In genomic region chrX:36129037-36129770, GRCm38 (mm10) we compare ENCODE assay signal across 9 mouse cellular contexts. TPM values are rescaled to one million over a fixed set of nuclear protein-coding genes. Genes with fewer than 3 reads are reported as not detected.
DNase-seq lines count a peak whose midpoint lies in the region; ATAC-seq and TF ChIP-seq lines count a peak whose summit lies in the region.
"Had no signal": no experiment of that assay in that cellular context is flagged by ENCODE, and none has a peak within 500 bp of the region (broad histone marks: within the 10 kb centered on the region; RNA-seq: fewer than 3 reads in every experiment).

No protein-coding gene starts in this region.

- no peaks in the 10 kb centered on the region for H3K9me3 ChIP-seq in intestine, postnatal 0 days (ENCODE audit: control insufficient read depth)
- H3K9me3 ChIP-seq in forebrain, embryonic 16.5 days (ENCODE audit: control insufficient read depth, low read length) = no peaks in the 10 kb centered on the region

- peak overlapping the region; percentile 46 for H3K4me3 ChIP-seq in bone marrow macrophage, adult 2 months (ENCODE audit: insufficient read depth, low read length)
- no peak overlapping the region for H3K4me3 ChIP-seq in intestine, postnatal 0 days (ENCODE audit: low read depth, low read length)
- no peak overlapping the region for H3K4me3 ChIP-seq in myocyte
- H3K4me3 ChIP-seq in forebrain, embryonic 16.5 days (replicated peaks; ENCODE audit: low read length) = no peak overlapping the region

- H3K27ac ChIP-seq in bone marrow macrophage, adult 2 months (ENCODE audit: insufficient read depth, low read depth, low read length) = peak overlapping the region; percentile 84
- H3K27ac ChIP-seq in intestine, postnatal 0 days (ENCODE audit: low read depth, low read length) = peak overlapping the region; percentile 9; the same call in 1 of the 2 replicates
- no peak overlapping the region for H3K27ac ChIP-seq in forebrain, embryonic 16.5 days (ENCODE audit: low read length)

- peak overlapping the region; percentile 17; the same call in 1 of the 2 replicates for H3K4me2 ChIP-seq in intestine, postnatal 0 days (replicated peaks; ENCODE audit: low read depth)
- H3K4me2 ChIP-seq in myocyte (ENCODE audit: low read depth) = peak overlapping the region; percentile 67
- H3K4me2 ChIP-seq in forebrain, embryonic 16.5 days (ENCODE audit: low read length) = no peak overlapping the region

- no peaks in the 10 kb centered on the region for H3K27me3 ChIP-seq in intestine, postnatal 0 days (replicated peaks; ENCODE audit: control insufficient read depth, insufficient read depth, low read length)
- H3K27me3 ChIP-seq in myocyte (ENCODE audit: control insufficient read depth, insufficient read depth, insufficient read length) = no peaks in the 10 kb centered on the region
- H3K27me3 ChIP-seq in forebrain, embryonic 16.5 days (replicated peaks; ENCODE audit: control insufficient read depth, insufficient read depth, low read length) = no peaks in the 10 kb centered on the region

- DNase-seq in kidney, adult 9 months = peak; percentile 28
- DNase-seq in kidney, adult 18-20 months = no peak
- no peak for DNase-seq in left cerebral cortex, adult 9 months (ENCODE audit: low spot score in 2 of 2)
- no peak for DNase-seq in cerebellum, postnatal 10 days
- DNase-seq: right cerebral cortex, adult 18-20 months had no signal

- ATAC-seq in intestine, postnatal 0 days = peak; percentile 88
- no peak for ATAC-seq in forebrain, embryonic 16.5 days

- no peak for TF ChIP-seq POLR2A in bone marrow macrophage, adult 2 months (IDR thresholded peaks at IDR 0.05; ENCODE audit: borderline replicate concordance, low read depth, low read length)
- TF ChIP-seq POLR2A in myocyte (IDR thresholded peaks at IDR 0.05; ENCODE audit: insufficient read length, low read depth) = no peak

- TF ChIP-seq CTCF in bone marrow macrophage, adult 2 months (IDR thresholded peaks at IDR 0.05; ENCODE audit: low read depth, low read length) = no peak
- no peak for TF ChIP-seq CTCF in intestine, postnatal 0 days (IDR thresholded peaks at IDR 0.05; ENCODE audit: low read depth)

- H3ac ChIP-seq in myocyte (ENCODE audit: control insufficient read depth, insufficient read length) = no peak overlapping the region

- H3K9ac ChIP-seq in intestine, postnatal 0 days (ENCODE audit: low read depth, low read length) = no peak overlapping the region
- no peak overlapping the region for H3K9ac ChIP-seq in forebrain, embryonic 16.5 days (replicated peaks; ENCODE audit: low read depth, low read length)

- no peaks in the 10 kb centered on the region for H3K36me3 ChIP-seq in intestine, postnatal 0 days (ENCODE audit: control insufficient read depth, insufficient read depth)
- H3K36me3 ChIP-seq in myocyte (ENCODE audit: control insufficient read depth, insufficient read depth) = peaks cover 5% of the 10 kb centered on the region
- no peaks in the 10 kb centered on the region for H3K36me3 ChIP-seq in forebrain, embryonic 16.5 days (ENCODE audit: control insufficient read depth, insufficient read depth)

- 46% methylated on average over 11 of the region's 11 CpGs for WGBS in intestine, postnatal 0 days
- WGBS in forebrain, embryonic 16.5 days = 76% methylated on average over 11 of the region's 11 CpGs

- no peaks in the 10 kb centered on the region for H3K79me2 ChIP-seq in myocyte (ENCODE audit: control insufficient read depth, insufficient read depth)

- H3K4me1 ChIP-seq in bone marrow macrophage, adult 2 months (ENCODE audit: control insufficient read depth, insufficient read depth, low read length) = peaks cover 13% of the 10 kb centered on the region
- no peaks in the 10 kb centered on the region for H3K4me1 ChIP-seq in intestine, postnatal 0 days (replicated peaks; ENCODE audit: control insufficient read depth, insufficient read depth, low read length)
- H3K4me1 ChIP-seq in forebrain, embryonic 16.5 days (replicated peaks; ENCODE audit: control insufficient read depth, insufficient read depth, low read length) = no peaks in the 10 kb centered on the region

TF ChIP-seq in myocyte, 11 proteins besides CTCF, POLR2A, EP300 and RAD21:
- no peak for TF ChIP-seq SRF (IDR thresholded peaks at IDR 0.05; ENCODE audit: control insufficient read depth, insufficient read length, low read depth)

RNA-seq across cellular contexts. Expression of gene Il13ra1, which starts 17.3 kb away (rescaled TPM):
- polyA plus RNA-seq in bone marrow macrophage, adult 2 months (2012; ENCODE audit: insufficient read depth, insufficient read length, missing spikeins) = 16.6 and 17.0 TPM in 2 replicates
- 26.9 and 28.1 TPM in 2 replicates for polyA plus RNA-seq in intestine, postnatal 0 days (2015; fragmentation: Nextera tagmentation; extraction: Ambion mirVana)
- 9.0 TPM for polyA plus RNA-seq in myocyte (2012; fragmentation: generic; extraction: Trizol)
- polyA plus RNA-seq in forebrain, embryonic 16.5 days (2015; fragmentation: Nextera tagmentation; extraction: Ambion mirVana) = 5.9 and 6.5 TPM in 2 replicates
